Mouse (Mus musculus) liver, embryonic 11.5 days (tissue): ENCODE results near the gene Zyg11b. TPM values are rescaled to one million over a fixed set of nuclear protein-coding genes. Genes with fewer than 3 reads are reported as not detected.

Experiments
- ATAC-seq: fragments of 200-750 bp; cut with Nextera tagmentation; replicated peaks from 2 replicates; pipeline ENCODE4 v1.8.0; 2017; ENCODE audit warnings: moderate number of reproducible peaks, mild to moderate bottlenecking, moderate TSS enrichment, moderate library complexity; ENCODE audit not compliant: low FRiP score
- DNase-seq: peaks from one replicate; pipeline ENCODE4 v3.0.0-alpha.2; 2017; ENCODE audit warnings: low spot score
- H3K27ac ChIP-seq: fragments of 300-500 bp; sonication (generic); 2 replicates; pipeline ENCODE4 v1.5.1; 2014; ENCODE audit warnings: mild to moderate bottlenecking, low read depth, low read length, control low read depth
- H3K27me3 ChIP-seq: fragments of 300-500 bp; sonication (generic); replicated peaks from 2 replicates; pipeline ENCODE4 v1.6.1; 2014; ENCODE audit warnings: low read length, mixed read lengths; ENCODE audit not compliant: control insufficient read depth, insufficient read depth
- H3K36me3 ChIP-seq: fragments of 300-500 bp; sonication (generic); 2 replicates; pipeline ENCODE4 v1.6.1; 2014; ENCODE audit warnings: mild to moderate bottlenecking, low read length, moderate library complexity, mixed read lengths; ENCODE audit not compliant: control insufficient read depth, insufficient read depth
- H3K4me1 ChIP-seq: fragments of 300-500 bp; sonication (generic); replicated peaks from 2 replicates; pipeline ENCODE4 v1.6.1; 2014; ENCODE audit warnings: low read length, mixed read lengths; ENCODE audit not compliant: control insufficient read depth, insufficient read depth
- H3K4me2 ChIP-seq: fragments of 300-500 bp; sonication (generic); 2 replicates; pipeline ENCODE4 v1.6.1; 2014; ENCODE audit warnings: mild to moderate bottlenecking, control low read depth, moderate library complexity
- H3K4me3 ChIP-seq: fragments of 300-500 bp; sonication (generic); 2 replicates; pipeline ENCODE4 v1.5.1; 2014; ENCODE audit warnings: low read depth, low read length, control low read depth
- H3K9ac ChIP-seq: fragments of 300-500 bp; sonication (generic); 2 replicates; pipeline ENCODE4 v1.6.1; 2014; ENCODE audit warnings: low read depth, low read length, control low read depth
- H3K9me3 ChIP-seq: fragments of 300-500 bp; sonication (generic); 2 replicates; pipeline ENCODE4 v1.6.1; 2016; ENCODE audit warnings: low read length, inconsistent platforms, mixed read lengths; ENCODE audit not compliant: control insufficient read depth
- WGBS: fragments of 180-500 bp; shearing (Covaris S2); extraction: QIAGEN DNeasy Blood & Tissue Kit; methylation state at CpG from one replicate; pipeline ENCODE4 v1.1.7; 2014; 5-methylcytosine and 5-hydroxymethylcytosine counted together
- polyA plus RNA-seq: library from polyadenylated mRNA; unstranded; fragments of >200 nt; fragmentation: Nextera tagmentation; extraction: Ambion mirVana; gene quantifications from 2 replicates; pipeline ENCODE4 v1.2.1, GENCODE M21; 2014

Zyg11b gene
- polyA plus RNA-seq: 8.8 and 9.1 TPM in 2 replicates

- Histone ChIP-seq H3K9me3 (peaks cover 5% of the 10 kb centered on the region), H3K36me3 (no peaks in the 10 kb centered on the region), H3K27ac (peak within 1 kb of the TSS; percentile 80), H3K4me2 (peak within 1 kb of the TSS; percentile 94), H3K4me3 (peak within 1 kb of the TSS; percentile 93), H3K27me3 (no peaks in the 10 kb centered on the region), H3K9ac (peak within 1 kb of the TSS; percentile 90), H3K4me1 (peaks cover 7% of the 10 kb centered on the region)
- DNase-seq (peak; percentile 95), ATAC-seq (peak; percentile 95)
- under 1% methylated on average over 55 of the region's 58 CpGs for WGBS
These were observed at the start of gene Zyg11b for GRCm38 (mm10) chr4:108300670-108301373. Zyg11b (minus strand) TSS chr4:108301096.

GRCm38 (mm10) chr4:108349836-108350547 is 49.1 kb upstream of the Zyg11b start:
- Histone ChIP-seq H3K4me2 (no peak overlapping the region), H3K27ac (peak overlapping the region; percentile 50)

GRCm38 (mm10) chr4:108349064-108349463 is 48.2 kb upstream of the Zyg11b start:
- Histone ChIP-seq H3K9me3 (no peaks in the 10 kb centered on the region), H3K4me3 (no peak overlapping the region), H3K27me3 (no peaks in the 10 kb centered on the region), H3K4me2 (no peak overlapping the region), H3K9ac (no peak overlapping the region), H3K36me3 (no peaks in the 10 kb centered on the region), H3K4me1 (peaks cover 36% of the 10 kb centered on the region), H3K27ac (peak overlapping the region; percentile 55)
- WGBS: 68% methylated on average over 3 of the region's 3 CpGs
- no peak for DNase-seq
- ATAC-seq: no peak

More at GRCm38 (mm10) chr4:108349836-108350547, 49.1 kb upstream of the Zyg11b start:
- no peaks in the 10 kb centered on the region for H3K9me3 ChIP-seq
- no peaks in the 10 kb centered on the region for H3K36me3 ChIP-seq
- no peak for DNase-seq
- no peak for ATAC-seq
- no peak overlapping the region for H3K4me3 ChIP-seq
- no peak overlapping the region for H3K9ac ChIP-seq
- H3K27me3 ChIP-seq: no peaks in the 10 kb centered on the region
- WGBS: 16% methylated on average over 8 of the region's 8 CpGs
- peaks cover 36% of the 10 kb centered on the region for H3K4me1 ChIP-seq

- Histone ChIP-seq H3K9ac (no peak overlapping the region; the same call in 1 of the 2 replicates), H3K27ac (peak overlapping the region; percentile 55), H3K27me3 (no peaks in the 10 kb centered on the region), H3K4me3 (no peak overlapping the region), H3K4me1 (peaks cover 34% of the 10 kb centered on the region), H3K9me3 (no peaks in the 10 kb centered on the region), H3K4me2 (no peak overlapping the region), H3K36me3 (no peaks in the 10 kb centered on the region)
- 33% methylated on average over 5 of the region's 5 CpGs for WGBS
- DNase-seq (no peak), ATAC-seq (peak; percentile 46; the same call in 1 of the 2 replicates)
These were observed 47.5 kb upstream of the Zyg11b start for GRCm38 (mm10) chr4:108348256-108348875.

- Histone ChIP-seq H3K4me2 (no peak overlapping the region), H3K36me3 (no peaks in the 10 kb centered on the region), H3K9me3 (no peaks in the 10 kb centered on the region), H3K27me3 (no peaks in the 10 kb centered on the region), H3K27ac (no peak overlapping the region), H3K4me3 (no peak overlapping the region), H3K4me1 (peaks cover 34% of the 10 kb centered on the region), H3K9ac (no peak overlapping the region)
- ATAC-seq (no peak), DNase-seq (no peak)
- 75% methylated on average over 5 of the region's 5 CpGs for WGBS
These were observed 46.2 kb upstream of the Zyg11b start for GRCm38 (mm10) chr4:108347111-108347510.

- H3K36me3 ChIP-seq: no peaks in the 10 kb centered on the region
- H3K4me1 ChIP-seq: peaks cover 29% of the 10 kb centered on the region
- H3K27me3 ChIP-seq: no peaks in the 10 kb centered on the region
- H3K9me3 ChIP-seq: no peaks in the 10 kb centered on the region
- no peak overlapping the region for H3K9ac ChIP-seq
- H3K4me3 ChIP-seq: no peak overlapping the region
- H3K4me2 ChIP-seq: no peak overlapping the region
- no peak for ATAC-seq
- H3K27ac ChIP-seq: no peak overlapping the region
- no peak for DNase-seq
- 55% methylated on average over 5 of the region's 5 CpGs for WGBS
These were observed 44.9 kb upstream of the Zyg11b start for GRCm38 (mm10) chr4:108345826-108346225.

- H3K27ac ChIP-seq: no peak overlapping the region; the same call in 1 of the 2 replicates
These were observed 43.8 kb upstream of the Zyg11b start for GRCm38 (mm10) chr4:108344631-108345083.

GRCm38 (mm10) chr4:108339277-108339690 is 38.4 kb upstream of the Zyg11b start:
- DNase-seq: peak; percentile 61
- WGBS: 26% methylated on average over 4 of the region's 4 CpGs

More at GRCm38 (mm10) chr4:108344631-108345083, 43.8 kb upstream of the Zyg11b start:
- H3K9ac ChIP-seq: no peak overlapping the region
- no peak overlapping the region for H3K4me3 ChIP-seq
- no peak overlapping the region for H3K4me2 ChIP-seq
- H3K27me3 ChIP-seq: no peaks in the 10 kb centered on the region
- no peaks in the 10 kb centered on the region for H3K9me3 ChIP-seq
- H3K36me3 ChIP-seq: peaks cover 2% of the 10 kb centered on the region; the same call in 1 of the 2 replicates
- ATAC-seq (no peak), DNase-seq (no peak)
- peaks cover 17% of the 10 kb centered on the region for H3K4me1 ChIP-seq
- 54% methylated on average over 7 of the region's 7 CpGs for WGBS

More at GRCm38 (mm10) chr4:108339277-108339690, 38.4 kb upstream of the Zyg11b start:
- H3K4me3 ChIP-seq: no peak overlapping the region
- H3K36me3 ChIP-seq: peaks cover 21% of the 10 kb centered on the region
- no peak overlapping the region for H3K9ac ChIP-seq
- H3K27me3 ChIP-seq: no peaks in the 10 kb centered on the region
- H3K27ac ChIP-seq: no peak overlapping the region
- H3K9me3 ChIP-seq: no peaks in the 10 kb centered on the region
- no peak overlapping the region for H3K4me2 ChIP-seq
- peak; percentile 48; the same call in 1 of the 2 replicates for ATAC-seq
- H3K4me1 ChIP-seq: no peaks in the 10 kb centered on the region
